In genomic region chr11:19983298-19983697, GRCm38 (mm10) we compare ENCODE assay signal across 11 mouse cellular contexts. TPM values are rescaled to one million over a fixed set of nuclear protein-coding genes. Genes with fewer than 3 reads are reported as not detected.
A peak's percentile ranks its signal among the peaks of the same experiment; 100 is the strongest.
DNase-seq lines count a peak whose midpoint lies in the region; ATAC-seq and TF ChIP-seq lines count a peak whose summit lies in the region.
"Had no signal": no experiment of that assay in that cellular context is flagged by ENCODE, and none has a peak within 500 bp of the region (broad histone marks: within the 10 kb centered on the region; RNA-seq: fewer than 3 reads in every experiment).

No protein-coding gene starts in this region.

- H3K9me3 ChIP-seq in heart, embryonic 10.5 days = no peaks in the 10 kb centered on the region
- H3K9me3 ChIP-seq in embryonic facial prominence, embryonic 14.5 days (ENCODE audit: control insufficient read depth, low read length) = no peaks in the 10 kb centered on the region
- H3K9me3 ChIP-seq: G1E had no signal

- 40% methylated on average over 4 of the region's 4 CpGs for WGBS in heart, embryonic 10.5 days
- 21% methylated on average over 4 of the region's 4 CpGs for WGBS in heart, adult 2 months
- WGBS in embryonic facial prominence, embryonic 14.5 days = 21% methylated on average over 4 of the region's 4 CpGs
- WGBS in olfactory bulb, adult 2 months = 7% methylated on average over 4 of the region's 4 CpGs

- no peak; the same call in 1 of the 2 replicates for ATAC-seq in embryonic facial prominence, embryonic 14.5 days (ENCODE audit: low read depth)

- H3K27ac ChIP-seq in heart, embryonic 10.5 days = peak overlapping the region; percentile 12; the same call in 1 of the 2 replicates
- no peak overlapping the region; the same call in 1 of the 2 replicates for H3K27ac ChIP-seq in heart, adult 2 months
- H3K27ac ChIP-seq in left cerebral cortex, adult 2 months = peak overlapping the region; percentile 53; the same call in 1 of the 2 replicates
- H3K27ac ChIP-seq in embryonic facial prominence, embryonic 14.5 days (replicated peaks; ENCODE audit: low read depth, low read length) = peak overlapping the region; percentile 57; the same call in 1 of the 2 replicates
- 0 out of 2 replicates have a peak overlapping the region, but pooled peaks have one; percentile 23 for H3K27ac ChIP-seq in olfactory bulb, adult 2 months (ENCODE audit: insufficient read depth, low read depth, low read length)

- no peak for DNase-seq in heart, embryonic 10.5 days (ENCODE audit: low spot score)
- no peak for DNase-seq in heart, adult 2 months
- DNase-seq in left cerebral cortex, adult 2 months (ENCODE audit: extremely low spot score in 1 of 2, low spot score in 2 of 2) = peak; percentile 38 to 41
- no peak for DNase-seq in left cerebral cortex, postnatal 4 days
- peak; percentile 56 for DNase-seq in embryonic facial prominence, embryonic 14.5 days (ENCODE audit: low spot score)
- no peak for DNase-seq in embryo, embryonic 9.5 days (ENCODE audit: extremely low spot score)
- DNase-seq: cerebellum, adult 11 months; kidney, postnatal 10 days; thymus, postnatal 4 days had no signal

- no peak for TF ChIP-seq CTCF in heart, adult 2 months (IDR thresholded peaks at IDR 0.05)
- TF ChIP-seq CTCF in left cerebral cortex, adult 2 months (IDR thresholded peaks at IDR 0.05) = no peak
- TF ChIP-seq CTCF in olfactory bulb, adult 2 months (IDR thresholded peaks at IDR 0.05; ENCODE audit: insufficient read depth, low read depth, low read length) = no peak

- H3K9ac ChIP-seq in heart, adult 2 months (ENCODE audit: low read depth, low read length) = no peak overlapping the region
- H3K9ac ChIP-seq in embryonic facial prominence, embryonic 14.5 days (ENCODE audit: low read depth, low read length) = no peak overlapping the region

- intact Hi-C loops in heart, adult 2 months (cut with DNase I) = no loop called here
- intact Hi-C loops in left cerebral cortex, adult 2 months (cut with DNase I) = loop anchor here (2.0 kb wide), 3 partner anchors 52 to 148 kb away; partner anchors contain the start of gene Spred2
- intact Hi-C loops in left cerebral cortex, postnatal 4 days (cut with DNase I) = loop anchor here (10.0 kb wide), 1 partner anchor 58 kb away; the partner anchor contains the start of gene Spred2

- no peaks in the 10 kb centered on the region for H3K27me3 ChIP-seq in heart, embryonic 10.5 days (ENCODE audit: insufficient read depth, poor library complexity, severe bottlenecking)
- no peaks in the 10 kb centered on the region for H3K27me3 ChIP-seq in heart, adult 2 months (ENCODE audit: control insufficient read depth, insufficient read depth, low read length)
- no peaks in the 10 kb centered on the region for H3K27me3 ChIP-seq in embryonic facial prominence, embryonic 14.5 days (replicated peaks; ENCODE audit: control insufficient read depth, insufficient read depth, low read length)

- no peak overlapping the region for H3K4me3 ChIP-seq in heart, embryonic 10.5 days
- H3K4me3 ChIP-seq in heart, adult 2 months = no peak overlapping the region
- H3K4me3 ChIP-seq in left cerebral cortex, adult 2 months = no peak overlapping the region
- H3K4me3 ChIP-seq in embryonic facial prominence, embryonic 14.5 days (ENCODE audit: low read depth, low read length) = no peak overlapping the region
- H3K4me3 ChIP-seq in olfactory bulb, adult 2 months (ENCODE audit: insufficient read depth, low read depth, low read length) = peak overlapping the region; percentile 16; the same call in 1 of the 2 replicates

- peaks cover 4% of the 10 kb centered on the region; the same call in 1 of the 2 replicates for H3K79me2 ChIP-seq in heart, adult 2 months (replicated peaks; ENCODE audit: control insufficient read depth, insufficient read depth, low read length)

- H3K36me3 ChIP-seq in heart, embryonic 10.5 days = no peaks in the 10 kb centered on the region
- H3K36me3 ChIP-seq in heart, adult 2 months (ENCODE audit: control insufficient read depth, insufficient read depth, low read length) = peaks cover 27% of the 10 kb centered on the region
- no peaks in the 10 kb centered on the region for H3K36me3 ChIP-seq in embryonic facial prominence, embryonic 14.5 days (ENCODE audit: control insufficient read depth, insufficient read depth, low read length)

- no peak for TF ChIP-seq EP300 in heart, adult 2 months (IDR thresholded peaks at IDR 0.05; ENCODE audit: insufficient read depth, low read depth, low read length)

- H3K4me1 ChIP-seq in heart, embryonic 10.5 days = peaks cover 74% of the 10 kb centered on the region
- H3K4me1 ChIP-seq in heart, adult 2 months (ENCODE audit: control insufficient read depth, insufficient read depth, low read length) = peaks cover 43% of the 10 kb centered on the region
- peaks cover 49% of the 10 kb centered on the region for H3K4me1 ChIP-seq in embryonic facial prominence, embryonic 14.5 days (ENCODE audit: control insufficient read depth, insufficient read depth, low read length)
- H3K4me1 ChIP-seq in olfactory bulb, adult 2 months (ENCODE audit: control insufficient read depth, insufficient read depth, low read length) = peaks cover 32% of the 10 kb centered on the region

- TF ChIP-seq POLR2A in heart, adult 2 months (IDR thresholded peaks at IDR 0.05; ENCODE audit: insufficient read depth, low read depth, low read length) = no peak
- no peak for TF ChIP-seq POLR2A in olfactory bulb, adult 2 months (IDR thresholded peaks at IDR 0.05; ENCODE audit: insufficient read depth, low read depth, low read length)

- peak overlapping the region; percentile 16; the same call in 1 of the 2 replicates for H3K4me2 ChIP-seq in embryonic facial prominence, embryonic 14.5 days (ENCODE audit: low read depth, low read length)

RNA-seq across cellular contexts. Expression of gene Spred2, which starts 59.1 kb away (rescaled TPM):
- polyA plus RNA-seq in heart, embryonic 10.5 days (2016; fragmentation: Nextera tagmentation; extraction: Ambion mirVana) = 4.4 and 6.7 TPM in 2 replicates
- 10 to 100 TPM; 22.0 to 22.1 TPM for total RNA-seq in heart, adult 2 months (2021)
- 18.5 and 20.6 TPM in 2 replicates for polyA plus RNA-seq in heart, adult 2 months (2012; rRNA removed)
- total RNA-seq in left cerebral cortex, adult 2 months (2021) = 100 to 1,000 TPM; 102 to 119 TPM
- 10 to 100 TPM; 52.1 to 57.0 TPM for total RNA-seq in left cerebral cortex, postnatal 4 days (2021)
- polyA plus RNA-seq in embryonic facial prominence, embryonic 14.5 days (2014; fragmentation: Nextera tagmentation; extraction: Ambion mirVana) = 7.7 and 8.7 TPM in 2 replicates
- polyA plus RNA-seq in olfactory bulb, adult 2 months (2012; ENCODE audit: insufficient read depth, insufficient read length, low replicate concordance, missing spikeins) = not detected in 2 replicates

Comparison
In these comparisons a context has a peak if more than half of its experiments do, and no peak if none do; other contexts are left out.
1. DNase-seq: peak in left cerebral cortex, adult 2 months (2 of 2) and embryonic facial prominence, embryonic 14.5 days (single experiment); none in heart, embryonic 10.5 days (single experiment), heart, adult 2 months (0 of 2), left cerebral cortex, postnatal 4 days (single experiment) and embryo, embryonic 9.5 days (single experiment).